Mouse (Mus musculus): ENCODE measurements around the gene Fam172a. TPM values are rescaled to one million over a fixed set of nuclear protein-coding genes. Genes with fewer than 3 reads are reported as not detected.
A peak's percentile ranks its signal among the peaks of the same experiment; 100 is the strongest.

Gene Fam172a
- total RNA-seq, 4 experiments from 2014 or later = 23.2 to 34.2 (median 27.7) TPM

DNA sequence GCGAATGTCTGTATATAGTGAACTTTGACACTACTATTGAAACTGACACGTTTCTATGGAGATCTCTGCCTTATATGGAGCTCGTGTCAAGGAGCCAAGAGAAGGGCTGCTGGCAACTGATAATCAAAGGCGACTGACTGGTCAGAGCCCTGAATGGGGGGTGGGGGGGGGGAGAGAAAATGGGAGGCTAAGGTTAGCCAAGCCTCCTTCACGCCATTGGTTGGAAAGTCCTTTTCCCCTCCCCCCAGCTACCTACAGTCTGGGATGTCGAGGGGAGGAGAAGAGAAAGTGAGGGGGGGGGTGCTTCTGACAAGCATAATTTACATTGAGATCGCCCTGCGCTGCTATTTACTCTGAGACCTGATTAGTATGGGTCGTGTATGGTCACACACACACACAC is 498.6 kb downstream of the Fam172a start:
- peak; percentile 57 for DNase-seq

DNA sequence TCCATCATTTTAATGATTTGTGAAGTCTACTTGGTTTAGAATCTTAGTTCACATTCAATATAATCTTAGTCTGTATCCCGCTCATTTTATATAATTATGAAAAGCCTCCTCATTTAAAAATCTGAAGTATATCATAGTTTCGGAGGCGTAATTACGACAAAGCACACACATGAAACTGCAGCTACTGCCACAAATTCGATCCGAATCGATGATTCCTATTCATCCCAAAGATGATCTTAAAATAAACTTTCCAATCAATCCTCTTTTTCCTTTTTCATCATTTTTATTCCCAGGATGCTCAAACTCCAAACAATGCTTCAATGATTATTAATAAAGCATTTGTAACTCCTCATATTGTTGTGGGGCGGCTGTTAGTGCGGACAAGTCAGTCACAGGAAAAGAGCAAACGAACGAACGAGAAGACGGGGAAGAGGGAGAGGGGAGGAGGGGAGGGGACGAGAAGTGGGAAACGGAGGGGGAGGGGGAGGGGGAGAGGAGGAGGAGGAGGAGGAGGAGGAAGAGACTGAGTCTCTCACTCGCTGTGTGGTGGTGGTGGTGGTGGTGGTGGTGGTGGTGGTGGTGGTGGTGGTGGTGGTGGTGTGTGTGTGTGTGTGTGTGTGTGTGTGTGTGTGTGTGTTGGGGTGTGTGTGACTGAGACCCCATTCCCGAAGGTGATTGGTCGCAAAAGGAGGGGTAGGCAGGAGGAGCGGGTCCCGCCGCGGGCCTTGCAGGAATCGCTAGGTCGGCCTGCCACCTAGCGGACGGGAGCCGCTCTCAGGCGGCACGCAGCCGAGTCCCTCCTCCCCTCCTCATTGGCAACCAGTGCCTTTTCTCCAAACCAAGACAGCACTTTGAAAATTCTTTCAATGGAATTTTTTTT is 499.4 kb downstream of the Fam172a start:
- peak; percentile 89 for DNase-seq

DNA sequence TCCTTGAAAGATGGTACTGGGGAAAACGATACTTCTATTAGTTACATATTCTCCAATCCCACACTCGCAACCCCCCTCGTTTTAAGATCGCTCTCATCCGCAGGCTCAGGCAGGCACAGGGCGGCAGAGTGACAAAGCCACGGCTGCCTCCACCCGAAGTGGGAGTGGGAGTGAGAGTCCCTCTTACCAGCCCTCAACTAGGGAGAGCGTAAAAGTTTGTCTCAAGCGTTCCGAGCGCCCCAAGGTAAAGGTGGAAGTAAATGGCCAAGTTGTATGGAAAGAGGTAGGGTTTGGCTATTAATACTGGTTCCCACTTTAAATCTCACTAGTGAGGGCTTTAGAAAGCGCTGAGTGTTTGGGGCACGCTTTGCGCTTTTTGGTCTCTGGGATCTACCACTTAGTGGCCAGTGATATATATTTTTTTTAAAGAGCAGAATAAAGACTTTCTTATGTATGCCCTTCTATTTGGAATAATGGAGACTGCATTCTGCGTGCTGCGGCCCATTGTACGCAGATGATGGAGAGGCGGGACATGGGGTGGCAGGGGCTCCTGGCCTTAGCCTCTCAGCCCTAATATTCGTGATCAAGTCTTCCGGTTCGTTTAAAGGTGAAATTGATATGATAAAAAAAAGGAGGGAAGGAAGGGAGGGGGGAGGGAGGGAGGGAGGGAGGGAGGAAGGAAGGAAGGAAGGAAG is 500.2 kb downstream of the Fam172a start:
- no peak for DNase-seq

DNA sequence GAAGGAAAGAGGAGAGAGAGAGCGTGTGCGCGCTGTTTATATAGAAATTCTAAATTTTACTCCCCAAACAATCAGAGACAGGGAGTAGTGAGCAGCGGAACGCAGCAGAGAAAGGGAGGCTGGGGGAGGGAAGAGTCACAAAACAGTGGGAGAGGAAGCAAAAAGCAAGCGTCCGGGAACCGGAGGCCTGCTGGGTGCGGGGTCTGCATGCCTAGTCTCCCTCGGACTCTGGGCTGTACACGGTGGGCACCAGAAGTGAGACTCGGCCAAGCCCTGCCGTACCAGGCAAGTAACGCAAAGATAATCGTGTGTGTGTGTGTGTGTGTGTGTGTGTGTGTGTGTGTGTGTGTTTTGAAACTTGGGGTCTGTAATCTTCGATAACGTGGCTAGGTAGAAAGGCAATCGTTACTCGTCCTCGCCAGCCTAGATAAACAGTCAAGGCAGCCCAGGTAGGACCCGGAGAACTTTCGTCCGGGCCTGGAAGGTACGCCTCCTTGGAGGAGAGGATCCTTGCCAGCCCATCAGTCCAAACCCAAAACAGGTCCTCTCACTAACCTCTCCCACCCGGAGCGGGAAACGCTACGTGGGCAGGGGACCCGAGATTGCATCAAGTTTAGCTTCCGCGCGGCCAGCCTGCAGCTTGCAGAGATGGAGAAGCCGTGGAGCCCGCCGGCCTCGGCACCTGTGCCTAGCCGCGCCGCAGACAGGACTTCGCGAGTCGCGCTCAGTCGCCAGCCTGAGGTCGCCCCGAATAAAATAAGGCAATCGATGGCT is 500.9 kb downstream of the Fam172a start:
- DNase-seq = no peak

DNA sequence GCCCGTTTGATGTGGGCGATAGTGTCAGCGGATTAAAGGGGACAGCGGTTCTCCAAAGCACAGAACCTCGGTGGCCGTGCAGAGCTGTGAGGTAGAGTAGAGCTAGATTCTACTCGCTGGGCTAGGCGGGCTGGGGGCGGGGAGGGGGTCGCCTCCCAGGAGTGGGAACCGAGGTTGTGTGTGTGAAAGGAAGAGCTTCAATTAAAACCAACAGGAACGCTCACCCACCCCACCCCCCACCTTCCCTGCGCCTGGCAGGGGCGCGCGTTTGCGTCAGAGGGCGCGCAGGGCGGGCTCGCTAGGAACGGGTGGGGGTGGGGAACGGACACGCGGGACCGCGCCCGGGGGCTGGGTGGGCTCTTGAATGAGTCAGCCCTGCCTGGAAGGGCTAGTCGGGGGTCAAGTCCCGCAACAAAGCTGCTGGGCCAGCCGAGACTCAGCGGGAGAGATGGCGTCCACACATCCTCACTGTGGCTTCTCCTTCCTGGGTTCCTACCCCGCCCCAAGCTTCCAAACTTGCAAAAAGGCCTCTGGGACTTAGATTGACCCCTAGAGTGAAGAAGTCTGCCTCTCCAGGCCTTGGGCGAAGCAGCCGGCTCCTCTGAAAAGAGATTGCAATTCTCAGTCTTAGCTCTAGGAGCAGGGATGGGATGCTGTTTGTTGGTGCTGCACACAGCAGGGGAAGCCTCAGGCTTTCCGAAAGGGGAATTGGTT is 501.7 kb downstream of the Fam172a start:
- DNase-seq = no peak

DNA sequence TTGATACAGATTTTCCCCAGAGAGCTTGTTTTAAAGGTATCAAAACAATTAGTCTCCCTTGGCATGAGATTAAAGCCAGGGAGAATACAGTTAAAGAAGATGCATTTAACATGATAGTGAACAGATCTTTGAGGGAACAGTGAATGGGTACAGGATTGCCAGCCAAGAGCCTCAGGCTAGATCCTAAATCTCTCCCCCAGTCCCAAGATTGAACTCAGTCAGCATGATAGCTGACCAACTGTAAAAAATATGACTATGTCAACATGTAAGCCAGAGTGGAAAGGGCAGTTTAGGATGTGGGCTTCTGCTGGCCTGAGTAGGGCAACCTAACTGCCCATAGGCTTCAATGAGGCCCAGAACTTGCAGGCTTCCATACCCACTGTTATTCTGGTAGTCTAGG is 503.6 kb downstream of the Fam172a start:
- no peak for DNase-seq

DNA sequence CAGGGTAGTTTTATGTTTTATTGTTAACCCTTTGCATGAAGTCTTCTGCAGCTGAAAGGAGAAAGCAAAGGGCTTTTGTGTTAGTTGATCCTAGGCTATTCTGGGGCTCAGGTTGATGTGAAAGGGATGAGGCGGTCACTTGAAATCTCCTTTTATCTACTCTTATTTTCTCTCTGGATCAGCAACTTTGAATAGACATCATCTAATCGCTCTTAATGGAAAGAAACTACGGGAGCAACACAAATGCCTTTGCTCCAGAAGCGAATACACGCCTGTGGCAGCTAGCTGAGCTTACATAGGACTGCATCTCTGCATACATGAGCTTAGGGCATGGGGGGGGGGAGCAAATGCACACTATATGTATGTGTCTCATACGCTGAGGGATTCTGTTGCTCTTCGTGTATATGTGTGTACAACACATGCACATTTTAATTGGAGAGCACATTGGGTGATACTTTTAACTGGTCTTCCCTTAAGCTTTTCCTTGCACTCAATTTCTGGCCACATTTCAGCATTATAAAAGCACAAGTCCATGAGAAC is 505.1 kb downstream of the Fam172a start:
- no peak for DNase-seq

DNA sequence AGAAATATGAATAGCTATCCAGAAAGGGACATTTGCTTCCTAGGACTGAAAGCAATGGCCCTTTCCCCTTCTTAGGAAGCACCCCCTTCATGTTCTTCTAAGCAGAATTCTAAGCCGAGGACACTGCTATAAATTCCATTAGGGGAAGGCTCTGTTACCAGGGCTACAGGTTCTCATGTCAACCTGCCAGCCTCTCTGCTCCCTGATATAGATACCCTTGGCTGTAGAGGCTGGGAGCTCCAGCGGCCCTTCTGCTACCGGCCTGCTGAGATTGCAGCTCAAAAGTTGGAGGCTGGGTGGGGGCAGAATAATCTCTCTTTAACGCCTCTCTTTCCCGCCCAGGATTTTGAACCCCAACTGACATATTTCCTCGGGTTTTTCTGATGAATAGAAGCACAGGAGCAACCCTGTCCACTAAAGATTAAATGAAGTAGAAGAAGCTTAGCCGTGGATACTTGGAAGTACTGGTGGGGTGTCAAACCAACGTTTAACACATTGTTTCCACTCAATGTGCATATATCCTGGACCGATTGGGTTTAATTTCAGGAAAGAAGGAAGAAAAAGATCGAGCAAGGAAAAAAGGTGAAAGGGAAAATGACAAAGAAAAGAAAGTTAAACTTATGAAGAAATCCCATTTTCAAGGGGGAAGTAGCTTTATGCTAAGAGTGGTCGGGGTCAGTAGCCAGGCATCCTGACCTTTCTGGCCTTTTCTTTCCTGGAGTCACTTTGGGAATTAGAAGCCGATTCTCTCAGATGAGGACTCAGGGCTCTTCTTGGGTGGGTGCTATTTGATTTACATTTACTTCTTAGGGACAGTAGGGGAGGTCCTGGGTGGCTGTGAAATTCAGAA is 506.2 kb downstream of the Fam172a start:
- DNase-seq = no peak

DNA sequence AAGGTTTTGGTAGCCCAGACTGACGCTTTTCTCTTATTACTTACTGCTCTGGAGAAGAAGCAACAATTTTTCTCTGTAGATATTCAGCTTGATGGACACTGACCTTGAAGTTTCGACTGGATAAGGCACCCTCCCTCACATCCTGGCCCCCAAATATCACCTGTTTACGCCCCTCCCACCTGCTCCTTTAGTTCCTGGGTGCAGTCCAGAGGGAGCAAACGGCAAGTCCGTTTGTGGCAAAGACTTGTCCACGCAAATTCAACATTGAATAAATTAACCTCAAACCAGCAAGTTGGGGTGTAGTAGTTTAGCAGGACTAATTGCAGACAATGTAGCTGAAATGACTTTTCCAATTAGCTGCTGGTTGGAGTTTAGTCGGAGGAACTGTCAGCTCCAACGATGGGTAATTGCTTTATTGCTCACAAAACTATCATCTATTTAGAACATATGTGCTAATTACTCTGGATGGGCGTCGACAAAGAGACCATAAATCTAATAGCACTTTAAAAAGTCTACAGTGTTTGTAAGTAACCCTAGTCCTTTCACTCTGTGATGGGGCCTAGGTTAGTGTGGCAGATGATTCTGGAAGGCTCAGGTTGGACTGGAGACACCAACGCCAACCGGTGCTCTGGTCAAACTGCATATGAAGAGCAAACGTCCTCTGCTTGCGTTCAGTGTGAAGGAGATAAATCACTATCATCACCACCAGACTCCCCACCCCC is 507.0 kb downstream of the Fam172a start:
- no peak for DNase-seq

DNA sequence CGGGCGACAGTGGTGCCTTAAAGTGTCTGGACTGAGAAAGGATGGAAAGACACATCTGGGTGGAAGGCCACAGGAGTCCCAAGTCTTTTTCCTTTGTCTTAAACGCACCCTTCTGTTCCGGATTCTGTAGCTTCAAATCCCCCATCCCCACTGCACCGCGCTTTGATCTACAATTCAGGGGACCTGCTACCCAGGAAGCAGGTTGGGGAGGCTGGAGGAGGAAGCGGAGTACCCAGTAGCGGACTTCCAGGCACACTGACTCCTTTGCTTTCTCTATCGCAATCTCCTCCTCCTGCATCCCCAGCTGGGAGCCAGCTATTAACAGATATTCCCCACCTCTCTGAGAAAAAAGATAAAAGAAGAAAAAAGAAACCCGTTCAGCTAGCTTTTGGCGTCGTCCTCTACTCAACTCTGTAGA is 507.8 kb downstream of the Fam172a start:
- DNase-seq = no peak

DNA sequence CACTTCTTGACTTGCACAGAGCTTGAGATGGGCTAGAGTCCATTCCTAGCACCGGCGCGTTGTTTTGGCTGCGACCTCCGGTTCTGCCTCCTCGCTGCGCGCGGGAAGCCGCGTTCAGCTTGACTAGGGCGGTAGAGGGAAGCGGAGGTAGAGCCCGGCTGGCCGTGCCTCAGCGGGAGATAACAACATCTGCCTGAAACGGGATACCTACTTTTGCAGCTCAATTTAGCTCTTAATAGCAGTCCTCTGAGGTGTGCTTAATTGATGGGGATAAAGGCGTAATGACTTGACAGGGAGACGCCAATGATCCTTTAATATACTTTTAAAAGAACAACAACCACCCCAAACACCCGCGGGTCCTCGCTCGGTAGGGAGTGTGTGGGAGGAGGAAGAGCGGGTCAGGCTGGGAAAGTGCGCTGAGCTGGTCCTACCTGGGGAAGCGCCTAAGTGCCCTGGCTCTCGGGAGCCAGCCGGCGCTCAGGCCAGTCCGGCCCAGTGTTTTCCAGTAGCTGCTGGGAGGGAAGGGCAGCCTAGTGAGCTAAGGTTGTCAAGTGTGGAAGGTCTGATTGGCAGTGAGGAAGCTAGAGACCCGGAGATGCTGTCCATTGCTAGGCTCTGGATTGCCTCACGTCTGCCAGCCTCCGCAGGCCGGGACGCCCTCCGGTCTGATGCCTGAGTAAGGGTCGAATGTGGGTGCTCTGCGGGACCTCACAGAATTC is 508.4 kb downstream of the Fam172a start:
- no peak for DNase-seq

DNA sequence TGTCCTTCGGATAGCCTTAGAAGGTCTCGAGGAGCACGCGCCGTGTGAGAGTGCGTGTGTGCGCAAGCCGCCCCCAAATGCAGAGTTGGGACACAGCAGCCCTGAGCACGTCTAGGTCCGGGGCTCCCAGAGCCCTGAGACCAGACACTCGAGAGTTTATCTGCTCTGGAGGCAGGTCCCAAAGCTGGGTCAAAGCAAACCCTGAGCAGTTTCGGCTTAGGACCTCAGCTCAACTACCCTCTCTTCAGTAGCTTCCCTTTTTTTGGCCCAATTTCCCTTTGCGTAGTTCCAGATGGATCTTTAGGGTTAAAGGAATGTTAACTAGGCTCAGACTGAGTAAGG is 508.9 kb downstream of the Fam172a start:
- DNase-seq = no peak

DNA sequence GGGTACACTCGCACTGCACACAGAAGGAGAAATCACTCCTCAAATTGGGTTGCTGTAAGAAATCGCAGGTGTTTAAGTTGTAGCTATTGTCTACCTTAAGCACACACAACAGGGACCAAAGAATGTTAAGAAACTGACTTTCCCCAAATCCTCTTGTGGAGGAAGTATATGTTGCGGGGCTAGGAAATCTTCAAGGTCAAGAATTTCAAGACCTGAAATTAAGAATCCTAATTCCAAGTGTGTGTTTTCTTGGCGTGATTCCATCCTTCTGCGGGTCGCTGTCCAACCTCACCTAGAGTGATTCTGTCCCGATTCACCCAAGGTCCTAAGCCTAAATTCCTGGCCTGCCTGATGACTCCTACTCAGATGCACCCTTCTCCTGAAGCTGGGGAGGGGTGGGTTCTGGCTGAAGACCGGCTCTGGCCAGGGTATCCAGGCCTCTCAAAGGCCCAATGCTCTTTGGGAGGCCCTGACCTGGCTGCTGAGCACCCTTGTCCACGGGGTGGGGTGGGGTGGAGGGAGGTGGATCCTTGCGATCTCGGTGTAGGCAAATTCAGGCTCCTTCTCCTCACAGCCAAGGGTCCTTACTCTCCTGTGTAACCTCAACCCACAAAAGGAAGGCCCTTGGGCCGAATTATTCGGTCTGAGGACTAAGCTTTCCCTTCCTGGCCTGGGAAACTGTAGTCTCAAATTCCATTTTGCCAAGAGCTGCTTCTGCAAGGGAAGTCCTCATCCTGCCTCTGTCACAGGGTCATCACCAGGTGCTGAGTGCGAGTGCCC is 509.6 kb downstream of the Fam172a start:
- no peak for DNase-seq

DNA sequence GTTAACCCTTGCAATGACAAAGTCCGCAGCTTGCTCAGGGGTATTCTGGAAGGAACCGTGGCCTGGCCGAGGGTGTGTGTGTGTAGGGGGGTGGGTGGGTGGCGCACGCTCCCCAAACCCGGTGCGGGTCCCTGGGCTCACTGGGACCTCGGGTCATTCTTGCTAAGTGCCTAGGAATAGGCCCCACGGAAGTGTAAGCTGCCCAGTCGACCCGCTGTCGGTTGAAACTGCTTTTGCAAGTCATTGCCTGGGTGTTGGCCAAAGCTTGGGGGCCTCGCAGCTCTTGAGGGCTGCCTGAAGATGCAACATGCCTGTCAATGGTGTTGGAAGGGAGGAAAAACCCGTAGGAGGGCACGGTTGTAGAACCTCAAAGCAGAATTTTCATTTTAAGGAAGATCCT is 510.3 kb downstream of the Fam172a start:
- DNase-seq = no peak

DNA sequence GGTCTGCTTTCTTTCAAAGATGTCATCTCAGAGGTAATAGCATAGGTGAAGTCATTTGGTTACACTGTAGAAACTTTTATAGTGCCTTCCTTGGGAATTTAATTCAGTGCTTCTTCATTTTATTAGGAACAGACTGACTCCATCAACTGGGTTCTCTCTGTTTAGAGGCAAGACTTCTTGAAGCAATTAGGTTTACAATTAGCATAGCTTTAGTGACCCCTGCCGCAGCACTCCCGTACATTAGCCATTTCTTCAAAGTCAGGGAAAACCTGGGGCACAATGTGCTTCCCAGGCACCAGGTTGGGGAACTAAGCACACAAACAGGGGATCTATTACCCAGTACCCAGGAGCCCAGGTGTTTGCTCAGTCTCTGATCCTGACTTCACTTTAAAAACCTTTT is 511.3 kb downstream of the Fam172a start:
- DNase-seq = no peak

DNA sequence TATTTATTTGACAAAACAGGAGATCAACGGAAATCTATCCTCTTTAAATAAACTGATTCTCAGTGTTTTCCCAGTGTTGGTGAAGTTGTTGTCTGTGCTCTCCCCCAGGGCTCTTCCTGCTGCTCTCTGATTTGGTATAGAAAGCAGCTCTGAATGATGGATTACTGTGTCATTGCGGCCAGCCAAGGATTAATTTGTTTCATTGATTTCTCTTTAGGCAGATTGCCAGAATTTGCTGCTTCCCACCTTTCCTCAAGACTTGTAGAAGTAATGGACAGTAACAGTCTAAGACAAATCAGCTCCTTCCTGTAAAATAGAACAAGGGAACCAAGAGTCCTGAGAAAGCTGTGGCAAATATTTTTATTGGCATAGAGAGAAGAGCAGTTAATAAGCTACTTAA is 513.4 kb downstream of the Fam172a start:
- DNase-seq = no peak

Measured in adrenal gland, adult 8-10 months (tissue).